Mouse (Mus musculus): ENCODE data around the gene Tprkb. TPM values are rescaled to one million over a fixed set of nuclear protein-coding genes. Genes with fewer than 3 reads are reported as not detected.
"Not testable (repeated sequence)": the region's sequence is repeated elsewhere in the genome, so short reads cannot be mapped to it uniquely, and the experiment has no call there.

The Tprkb gene
- total RNA-seq (2021), result 10 to 100 TPM; 52.3 to 54.3 TPM
- long read RNA-seq, experiment 1, transcript Tprkb-201 (6 exons, 2,103 nt), result major isoform, 12 of 39 reads
- long read RNA-seq, experiment 1, partial matches to known transcripts, result 1 of 39 reads
- long read RNA-seq, experiment 1, other reads (novel, unspliced or antisense), result 22 of 39 reads
- long read RNA-seq, experiment 2, transcript Tprkb-201 (6 exons, 2,103 nt), result major isoform, 10 of 38 reads
- long read RNA-seq, experiment 2, partial matches to known transcripts, result 3 of 38 reads
- long read RNA-seq, experiment 2, other reads (novel, unspliced or antisense), result 20 of 38 reads

DNA sequence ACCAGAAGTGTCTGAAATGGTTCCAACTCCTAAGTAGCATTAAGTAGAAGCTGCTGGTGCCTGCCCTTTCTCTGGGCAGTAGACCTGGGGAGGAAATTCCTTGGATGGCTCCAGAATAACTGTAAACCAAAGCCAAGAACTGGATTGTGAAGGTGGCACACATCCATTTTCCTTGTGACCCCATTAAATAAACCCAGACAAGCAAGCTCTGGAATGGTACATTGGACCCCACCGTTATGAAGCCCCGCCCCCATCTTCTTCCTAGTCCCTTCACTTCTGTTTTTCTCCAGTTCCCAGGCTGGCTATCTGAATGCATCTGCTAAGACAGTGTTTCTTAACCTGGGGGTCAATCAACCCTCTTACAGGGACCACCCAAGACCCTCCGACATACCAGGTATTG, at the start of gene Tprkb:
TSS of gene Tprkb (plus strand) at position 279 of the 400 bp plus-strand sequence.
- H3K27ac ChIP-seq, result no peak within 1 kb of the TSS
- intact Hi-C loops (cut with DNase I), result no loop called here
- H3K4me3 ChIP-seq, result no peak within 1 kb of the TSS

DNA sequence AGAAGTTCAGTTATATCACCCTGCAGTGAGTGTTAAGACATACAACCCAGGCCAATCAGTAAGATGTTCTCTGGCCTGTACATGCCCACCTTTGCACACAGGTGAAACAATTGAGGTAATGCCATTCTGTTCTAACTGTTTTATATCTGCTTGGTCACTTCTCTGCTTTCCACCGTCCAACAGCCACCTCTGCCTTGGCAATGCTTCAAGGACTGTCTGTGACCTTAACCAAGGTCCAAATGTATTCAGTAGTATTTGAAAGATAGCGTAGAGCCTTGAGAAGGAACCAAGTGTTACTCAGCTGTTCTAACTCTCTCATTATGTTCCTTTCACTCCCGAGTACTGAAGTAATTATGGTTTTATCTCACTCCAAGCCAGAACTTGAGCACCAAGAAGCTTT, 49.1 kb upstream of the Tprkb start:
- Histone ChIP-seq H3K27ac (no peak overlapping the region), H3K4me3 (no peak overlapping the region)
- no peak for DNase-seq (ENCODE audit: extremely low spot score in 1 of 2, low spot score in 2 of 2)
- no peak for TF ChIP-seq CTCF (IDR thresholded peaks at IDR 0.05)
- intact Hi-C loops (cut with DNase I), result no loop called here

More for the DNA sequence above, at the start of gene Tprkb:
- TF ChIP-seq CTCF (IDR thresholded peaks at IDR 0.05), result no peak
- DNase-seq (ENCODE audit: extremely low spot score in 1 of 2, low spot score in 2 of 2), result no peak

DNA sequence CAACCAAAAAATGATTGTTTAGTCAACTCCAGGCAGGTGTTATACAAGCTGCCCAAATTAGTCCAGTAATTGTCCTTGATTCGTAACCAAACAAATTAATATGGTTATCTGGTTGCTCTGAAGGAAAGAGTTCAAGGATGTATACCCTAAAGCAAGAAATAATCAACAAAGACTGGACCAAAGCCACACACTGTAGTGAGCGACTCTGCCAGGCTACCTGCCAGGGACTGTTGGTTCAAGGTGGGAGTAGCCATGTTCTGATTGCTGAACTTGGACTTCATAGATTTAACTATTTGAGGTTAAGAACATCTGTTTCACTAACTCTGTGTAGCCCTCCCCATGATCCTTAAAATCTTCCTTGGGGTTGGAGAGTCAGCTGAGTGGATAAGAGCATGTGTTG, 48.5 kb upstream of the Tprkb start:
- Histone ChIP-seq H3K4me3 (no peak overlapping the region), H3K27ac (no peak overlapping the region)
- DNase-seq (ENCODE audit: extremely low spot score in 1 of 2, low spot score in 2 of 2), result no peak
- intact Hi-C loops (cut with DNase I), result no loop called here
- no peak for TF ChIP-seq CTCF (IDR thresholded peaks at IDR 0.05)

DNA sequence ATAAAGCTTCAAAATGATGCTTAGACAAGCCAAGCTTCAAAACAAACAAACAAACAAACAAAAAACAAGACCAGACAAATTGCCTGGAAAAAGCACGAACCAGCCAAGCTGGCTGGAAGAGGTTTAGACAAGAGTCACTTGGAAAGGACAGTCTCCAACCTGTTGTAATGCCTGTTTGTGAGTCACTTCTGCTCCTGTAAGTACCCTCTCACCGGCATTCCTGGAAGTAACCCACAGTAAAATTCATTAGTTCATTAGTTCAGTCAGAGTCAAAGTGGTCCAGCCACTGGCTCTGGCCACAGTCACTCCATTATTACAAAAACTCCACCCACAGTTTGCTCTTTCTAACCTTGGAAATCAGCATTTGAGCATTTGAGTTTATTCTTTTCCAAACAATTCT, 47.8 kb upstream of the Tprkb start:
- Histone ChIP-seq H3K4me3 (no peak overlapping the region), H3K27ac (no peak overlapping the region)
- no peak for DNase-seq (ENCODE audit: extremely low spot score in 1 of 2, low spot score in 2 of 2)
- intact Hi-C loops (cut with DNase I), result no loop called here
- TF ChIP-seq CTCF (IDR thresholded peaks at IDR 0.05), result no peak

DNA sequence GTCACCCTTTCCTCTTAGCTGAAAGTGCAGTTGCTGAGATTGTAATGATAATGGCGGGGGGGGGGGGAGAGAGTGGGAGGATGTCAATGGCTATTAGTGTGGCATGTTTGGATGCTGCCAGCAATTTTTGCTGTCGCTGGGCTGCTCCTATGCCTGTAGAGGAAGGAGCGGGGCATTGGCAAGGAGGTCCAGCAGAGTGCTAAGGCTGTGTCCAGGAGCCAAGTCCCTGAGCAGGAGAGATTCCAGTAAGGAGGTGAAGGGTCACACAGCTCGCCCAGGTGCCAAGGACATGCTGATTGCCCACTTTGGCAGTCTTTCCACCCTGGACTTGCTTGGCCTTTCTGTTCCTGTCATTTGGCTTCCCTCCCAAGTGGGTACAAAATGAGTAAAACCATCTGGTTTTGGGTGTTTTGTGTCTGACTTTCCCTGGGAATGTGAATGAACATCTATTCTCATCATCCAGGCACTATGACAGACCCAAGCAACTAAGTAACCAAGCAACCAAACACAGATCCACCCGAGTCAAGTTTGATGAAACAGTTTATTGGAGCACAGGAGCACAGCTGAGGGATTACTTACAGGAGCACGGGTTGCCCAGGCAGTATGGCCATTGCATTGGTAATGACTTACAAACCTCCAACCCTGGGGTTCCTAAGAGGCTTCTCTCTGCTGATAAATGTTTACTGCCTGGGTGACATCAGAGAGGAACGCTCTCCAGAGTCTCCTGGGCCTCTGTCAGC, 46.6 kb upstream of the Tprkb start:
- H3K4me3 ChIP-seq; DNase-seq (ENCODE audit: extremely low spot score in 1 of 2, low spot score in 2 of 2); H3K27ac ChIP-seq; intact Hi-C loops (cut with DNase I): not testable (repeated sequence)

DNA sequence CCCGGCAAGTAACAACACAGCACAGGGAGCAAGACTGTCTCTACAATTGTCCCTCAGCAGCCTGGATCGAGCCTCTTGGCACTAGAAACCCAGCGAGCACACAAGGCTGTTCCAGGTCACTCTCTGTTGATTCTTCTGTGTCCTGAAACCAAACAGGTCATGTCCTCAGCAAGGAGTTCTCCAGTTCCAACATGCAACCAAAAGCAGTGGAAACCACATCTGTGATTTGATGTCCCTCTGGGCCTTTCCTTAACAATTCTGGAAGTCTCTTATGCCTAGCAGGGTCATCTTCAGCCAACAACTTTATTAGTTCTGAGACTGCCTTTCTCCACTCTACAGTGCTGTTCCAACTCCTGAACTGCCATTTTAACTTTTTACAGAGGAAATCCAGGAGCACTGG, 45.5 kb upstream of the Tprkb start:
- intact Hi-C loops (cut with DNase I), result not testable (repeated sequence)

DNA sequence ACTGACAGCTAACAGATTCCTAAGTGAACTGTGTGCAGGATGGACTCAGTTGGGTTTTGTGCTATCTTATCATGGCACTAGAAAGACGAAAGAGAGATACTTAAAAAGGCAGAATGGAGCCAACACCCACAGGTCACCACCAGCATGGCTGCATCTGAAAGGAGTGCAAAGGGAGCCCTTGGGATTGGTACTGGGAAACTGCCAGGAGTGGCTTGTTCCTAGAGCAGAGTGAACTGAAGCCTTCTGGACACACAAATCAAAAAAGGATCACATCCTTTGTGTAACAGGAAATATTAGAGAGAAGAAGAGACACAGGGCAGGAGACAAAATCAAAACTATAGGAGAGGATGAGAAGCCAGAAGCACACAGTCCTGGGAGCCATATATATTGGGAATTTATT, 44.7 kb upstream of the Tprkb start:
- H3K27ac ChIP-seq; DNase-seq (ENCODE audit: extremely low spot score in 1 of 2, low spot score in 2 of 2); H3K4me3 ChIP-seq; intact Hi-C loops (cut with DNase I): not testable (repeated sequence)

More for the DNA sequence above, 45.5 kb upstream of the Tprkb start:
- H3K4me3 ChIP-seq; H3K27ac ChIP-seq; DNase-seq (ENCODE audit: extremely low spot score in 1 of 2, low spot score in 2 of 2): not testable (repeated sequence)

DNA sequence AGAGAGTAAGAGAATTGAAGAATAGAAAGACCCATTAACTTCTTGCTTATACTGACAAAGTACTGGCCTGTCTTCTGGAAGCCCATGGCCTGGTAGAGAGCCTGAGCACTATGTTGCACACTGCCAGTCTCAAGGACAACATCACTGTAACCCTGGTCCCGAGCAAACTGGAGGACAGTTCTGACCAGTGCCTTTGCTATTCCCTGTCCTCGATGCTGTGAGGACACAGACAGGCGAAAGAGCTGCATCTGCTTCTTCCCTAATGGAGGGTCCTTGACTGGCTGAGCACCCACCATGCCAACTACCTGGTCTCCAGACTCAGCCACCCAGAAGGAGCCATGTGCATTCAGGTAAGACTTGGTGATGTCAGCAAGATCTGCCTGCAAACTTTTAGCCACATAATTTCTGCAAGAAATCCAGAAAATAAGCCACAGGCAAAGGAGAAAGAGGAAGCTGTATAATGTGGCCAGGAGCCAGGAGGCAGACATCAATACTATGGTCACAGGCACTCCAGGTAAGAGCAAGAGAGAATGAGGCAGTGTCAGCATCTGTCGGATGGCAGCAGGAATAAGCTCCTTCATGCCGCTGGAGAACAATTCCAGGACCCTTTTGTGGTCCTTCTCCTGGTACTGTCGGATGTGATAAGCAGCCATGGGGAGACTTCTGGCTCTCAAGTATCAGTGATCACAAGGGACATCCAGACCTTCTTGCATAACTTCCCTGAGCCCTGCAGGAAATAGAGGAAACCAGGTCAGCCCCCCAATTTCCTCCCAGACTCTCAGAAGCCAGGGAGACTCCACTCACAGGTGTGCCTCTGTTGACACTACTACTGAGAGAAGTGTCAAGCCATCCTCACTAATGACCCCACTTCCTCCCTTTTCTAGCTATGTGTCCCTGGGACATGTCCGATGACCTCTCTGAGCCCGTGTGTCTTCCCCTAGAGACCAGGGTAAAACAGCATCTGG, 43.7 kb upstream of the Tprkb start:
- no peak overlapping the region for H3K27ac ChIP-seq
- peak in 1 of 2 experiments; percentile 4 for DNase-seq (ENCODE audit: extremely low spot score in 1 of 2, low spot score in 2 of 2)
- intact Hi-C loops (cut with DNase I), result no loop called here
- H3K4me3 ChIP-seq, result no peak overlapping the region
- TF ChIP-seq CTCF (IDR thresholded peaks at IDR 0.05), result no peak

DNA sequence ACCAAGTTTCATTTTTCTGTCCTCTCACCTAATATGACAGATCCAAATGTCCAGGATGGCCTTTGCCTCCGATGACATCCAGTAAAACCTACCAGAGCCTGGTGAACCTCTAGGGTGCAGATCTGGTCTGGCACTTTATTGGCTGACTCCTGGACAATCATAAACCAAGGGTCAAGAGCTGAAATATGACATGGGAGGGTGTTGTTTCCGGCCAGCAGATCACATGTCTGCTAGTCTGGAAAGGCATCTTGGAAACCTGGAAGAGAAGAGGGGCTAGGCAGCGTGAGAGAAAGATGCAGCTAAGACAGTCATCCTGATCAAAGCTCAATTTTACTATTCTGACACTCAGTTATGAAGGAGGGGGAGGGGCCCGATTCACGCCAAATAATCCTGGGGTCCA, 42.7 kb upstream of the Tprkb start, which contains the start of gene Nat8f2:
TSS of gene Nat8f2 (minus strand) at position 153 of the 400 bp plus-strand sequence.
- H3K4me3 ChIP-seq; H3K27ac ChIP-seq; DNase-seq (ENCODE audit: extremely low spot score in 1 of 2, low spot score in 2 of 2); intact Hi-C loops (cut with DNase I): not testable (repeated sequence)

DNA sequence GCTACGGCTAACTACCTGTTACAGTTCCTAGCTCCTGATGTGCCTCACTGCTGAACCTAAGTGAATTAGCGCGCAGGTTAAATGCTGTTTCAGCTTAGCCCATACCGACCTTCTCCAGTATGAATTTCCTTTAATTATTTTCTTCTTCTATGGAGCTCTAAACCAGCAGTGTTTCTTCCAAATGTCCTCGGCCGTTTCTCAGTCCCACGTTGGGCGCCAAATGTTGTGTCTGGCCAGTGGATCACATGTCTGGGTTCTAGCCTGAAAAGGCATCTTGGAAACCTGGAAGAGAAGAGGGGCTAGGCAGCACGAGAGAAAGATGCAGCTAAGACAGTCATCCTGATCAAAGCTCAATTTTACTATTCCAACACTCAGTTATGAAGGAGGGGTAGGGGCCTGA, 28.4 kb upstream of the Tprkb start:
- intact Hi-C loops (cut with DNase I); H3K27ac ChIP-seq; H3K4me3 ChIP-seq: not testable (repeated sequence)
- DNase-seq (ENCODE audit: extremely low spot score in 1 of 2, low spot score in 2 of 2), result peak in 1 of 2 experiments; percentile 3

DNA sequence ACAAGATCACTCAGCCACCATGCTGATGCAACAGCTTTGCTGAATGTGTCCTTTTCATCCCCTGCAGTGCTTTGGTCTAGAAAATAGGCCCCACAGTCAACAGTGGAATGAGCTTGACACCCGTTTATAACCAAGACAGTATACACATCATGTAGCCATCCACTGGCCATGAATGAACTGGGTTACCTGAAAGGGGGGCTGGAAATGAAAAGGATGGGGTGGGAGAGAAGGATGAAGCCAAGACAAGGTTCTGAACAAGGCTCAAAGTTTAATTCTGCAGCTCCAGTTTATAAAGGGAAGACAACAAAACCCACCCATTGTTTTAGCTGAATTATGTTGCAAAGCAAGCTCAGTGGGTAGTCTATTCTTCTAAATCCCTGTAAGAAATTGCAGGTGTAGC, 27.4 kb upstream of the Tprkb start:
- no peak for DNase-seq (ENCODE audit: extremely low spot score in 1 of 2, low spot score in 2 of 2)
- intact Hi-C loops (cut with DNase I), result no loop called here
- no peak for TF ChIP-seq CTCF (IDR thresholded peaks at IDR 0.05)

DNA sequence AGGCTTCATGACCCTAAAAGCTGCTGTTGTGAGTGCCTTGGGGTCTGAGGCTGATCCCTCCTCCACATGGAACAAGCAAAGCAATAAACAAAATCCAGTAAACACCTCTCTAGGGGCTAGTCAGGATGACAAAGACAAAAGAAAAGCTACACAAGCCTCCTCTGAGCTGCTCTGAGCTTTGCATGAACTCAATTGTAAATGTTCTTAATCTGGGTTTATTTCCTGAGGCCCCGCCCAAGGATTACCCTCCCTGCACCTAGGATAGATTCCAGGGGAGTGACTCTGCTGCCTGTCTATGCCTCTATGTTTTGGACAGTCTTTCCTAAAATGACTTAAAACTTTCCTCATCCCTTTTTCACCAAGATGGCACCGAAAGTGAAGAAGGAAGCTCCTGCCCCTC, 22.7 kb upstream of the Tprkb start:
- Histone ChIP-seq H3K4me3 (no peak overlapping the region), H3K27ac (no peak overlapping the region)
- DNase-seq (ENCODE audit: extremely low spot score in 1 of 2, low spot score in 2 of 2), result no peak
- no peak for TF ChIP-seq CTCF (IDR thresholded peaks at IDR 0.05)
- intact Hi-C loops (cut with DNase I), result no loop called here

More for the DNA sequence above, 27.4 kb upstream of the Tprkb start:
- H3K4me3 ChIP-seq, result no peak overlapping the region
- no peak overlapping the region for H3K27ac ChIP-seq

All from left cerebral cortex, adult 2 months (tissue).